Mouse (Mus musculus) hindbrain, postnatal 0 days (tissue): Measurements from ENCODE around the gene Gm20388. TPM values are rescaled to one million over a fixed set of nuclear protein-coding genes. Genes with fewer than 3 reads are reported as not detected.
A peak's percentile ranks its signal among the peaks of the same experiment; 100 is the strongest.

ENCODE experiments used
- ATAC-seq: fragments of 200-750 bp; cut with Nextera tagmentation; 2 replicates; pipeline ENCODE4 v1.8.0; 2017; ENCODE audit warnings: mild to moderate bottlenecking, moderate TSS enrichment, moderate library complexity
- DNase-seq: peaks from one replicate; pipeline ENCODE4 v3.0.0-alpha.2; 2015; ENCODE audit warnings: low spot score
- H3K27ac ChIP-seq: fragments of 300-500 bp; sonication (generic); 2 replicates; pipeline ENCODE4 v1.5.1; 2014; ENCODE audit warnings: mild to moderate bottlenecking
- H3K27me3 ChIP-seq: fragments of 300-500 bp; sonication (generic); 2 replicates; pipeline ENCODE4 v1.6.1; 2014; ENCODE audit warnings: low read length, mixed read lengths; ENCODE audit not compliant: insufficient read depth
- H3K36me3 ChIP-seq: fragments of 300-500 bp; sonication (generic); 2 replicates; pipeline ENCODE4 v1.6.1; 2014; ENCODE audit warnings: low read length, mixed read lengths; ENCODE audit not compliant: insufficient read depth
- H3K4me1 ChIP-seq: fragments of 300-500 bp; sonication (generic); 2 replicates; pipeline ENCODE4 v1.6.1; 2014; ENCODE audit warnings: antibody characterized with exemption, low read length, mixed read lengths; ENCODE audit not compliant: insufficient read depth
- H3K4me2 ChIP-seq: fragments of 300-500 bp; sonication (generic); 2 replicates; pipeline ENCODE4 v1.6.1; 2014; ENCODE audit warnings: low read depth, mild to moderate bottlenecking, low read length, moderate library complexity, mixed read lengths
- H3K4me3 ChIP-seq: fragments of 300-500 bp; sonication (generic); 2 replicates; pipeline ENCODE4 v1.5.1; 2014; ENCODE audit warnings: low read length
- H3K9ac ChIP-seq: fragments of 300-500 bp; sonication (generic); replicated peaks from 2 replicates; pipeline ENCODE4 v1.6.1; 2014; ENCODE audit warnings: mild to moderate bottlenecking, low read length, moderate library complexity, mixed read lengths
- H3K9me3 ChIP-seq: fragments of 300-500 bp; sonication (generic); 2 replicates; pipeline ENCODE4 v1.6.1; 2016; ENCODE audit warnings: low read length, mixed read lengths
- CTCF ChIP-seq: IDR thresholded peaks from 2 replicates; pipeline ENCODE4 v1.5.1; 2016; ENCODE audit warnings: antibody characterized with exemption, control low read depth, low read depth
- WGBS: fragments of 180-500 bp; shearing (Covaris S2); extraction: QIAGEN DNeasy Blood & Tissue Kit; methylation state at CpG from one replicate; pipeline ENCODE4 v1.1.7; 2014; 5-methylcytosine and 5-hydroxymethylcytosine counted together
- polyA plus RNA-seq: library from polyadenylated mRNA; unstranded; fragments of >200 nt; fragmentation: Nextera tagmentation; extraction: Ambion mirVana; gene quantifications from 2 replicates; pipeline ENCODE4 v1.2.1, GENCODE M21; 2015
- total RNA-seq: library from RNA; depleted of rRNA; stranded (reverse); fragments of >200 nt; gene quantifications from 2 replicates; pipeline ENCODE4 v1.2.3, GENCODE M21; 2014

The Gm20388 gene
- total and polyA plus RNA-seq, 2 experiments from 2014 or later, result 71.3 TPM; not detected in 1

DNA sequence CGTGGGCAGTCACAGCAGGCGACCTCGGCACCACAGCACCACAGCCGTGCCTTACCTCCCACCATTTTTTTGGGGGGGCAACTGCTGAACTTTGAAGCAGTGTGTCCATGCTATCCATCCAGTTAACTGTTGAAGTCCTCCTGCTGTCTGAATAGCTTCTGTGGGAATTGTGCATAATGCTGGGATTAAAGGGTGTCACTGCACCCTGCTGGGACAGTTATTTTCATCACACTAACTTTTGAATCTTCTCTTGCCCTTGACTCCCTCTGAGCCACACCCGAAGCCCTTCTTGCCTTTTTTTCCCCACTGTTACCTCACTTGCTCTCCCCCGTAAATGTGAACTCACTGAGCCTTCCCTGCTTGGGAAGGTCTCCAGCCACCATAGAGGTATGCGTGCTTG is 27.8 kb downstream of the Gm20388 start:
- TF ChIP-seq CTCF, result no peak
- DNase-seq, result no peak
- Histone ChIP-seq H3K9ac (no peak overlapping the region), H3K36me3 (peaks cover 23% of the 10 kb centered on the region), H3K4me2 (no peak overlapping the region), H3K27ac (no peak overlapping the region), H3K4me1 (no peaks in the 10 kb centered on the region), H3K9me3 (no peaks in the 10 kb centered on the region), H3K4me3 (no peak overlapping the region), H3K27me3 (no peaks in the 10 kb centered on the region)
- ATAC-seq, result no peak
- WGBS, result 78% methylated on average over 7 of the region's 7 CpGs

DNA sequence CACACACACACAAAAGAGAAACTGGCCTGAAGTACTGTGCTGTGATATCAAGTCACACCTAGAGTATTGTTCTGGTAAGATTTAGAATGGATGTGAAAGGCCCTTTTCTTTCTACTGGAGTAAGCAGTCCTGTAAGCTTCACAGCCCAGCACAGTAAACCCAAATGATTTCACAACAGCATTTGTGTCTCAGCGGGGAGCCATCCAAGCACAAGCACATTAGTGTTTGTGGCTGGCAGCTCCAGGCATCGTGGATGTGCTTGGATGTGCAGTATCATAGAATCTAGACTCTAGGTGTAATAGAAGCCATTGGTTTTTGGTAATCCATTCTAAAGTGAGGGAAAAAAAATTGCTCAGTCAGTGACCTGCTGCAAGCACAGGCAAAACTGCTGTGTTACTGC is 28.7 kb downstream of the Gm20388 start:
- no peak for TF ChIP-seq CTCF
- H3K36me3 ChIP-seq, result peaks cover 23% of the 10 kb centered on the region

DNA sequence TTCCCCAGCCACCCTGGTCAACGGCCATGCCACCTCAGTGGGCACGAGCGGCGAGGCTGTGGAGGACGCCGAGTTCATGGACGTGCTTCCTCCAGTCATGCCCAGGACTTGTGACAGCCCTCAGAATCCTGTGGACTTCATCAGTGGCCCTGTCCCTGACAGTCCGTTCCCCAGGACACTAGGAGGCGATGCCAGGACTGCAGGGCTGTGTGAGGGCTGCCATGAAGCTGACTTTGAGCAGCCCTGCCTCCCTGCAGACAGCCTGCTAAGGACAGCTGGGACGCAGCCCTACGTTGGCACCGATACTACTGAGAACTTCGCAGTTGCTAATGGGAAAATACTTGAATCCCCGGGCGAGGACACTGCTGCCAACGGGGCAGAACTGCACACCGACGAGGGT is 30.8 kb downstream of the Gm20388 start:
- WGBS, result 76% methylated on average over 18 of the region's 18 CpGs
- Histone ChIP-seq H3K27me3 (no peaks in the 10 kb centered on the region), H3K4me2 (no peak overlapping the region), H3K9ac (no peak overlapping the region), H3K9me3 (no peaks in the 10 kb centered on the region), H3K4me1 (no peaks in the 10 kb centered on the region), H3K36me3 (peaks cover 23% of the 10 kb centered on the region), H3K4me3 (no peak overlapping the region), H3K27ac (no peak overlapping the region)
- TF ChIP-seq CTCF, result no peak
- ATAC-seq (peak; percentile 27; the same call in 1 of the 2 replicates), DNase-seq (peak; percentile 37)

More for the DNA sequence above, 28.7 kb downstream of the Gm20388 start:
- no peak for ATAC-seq
- Histone ChIP-seq H3K4me2 (no peak overlapping the region), H3K9ac (no peak overlapping the region), H3K4me3 (no peak overlapping the region), H3K9me3 (no peaks in the 10 kb centered on the region), H3K27ac (no peak overlapping the region; the same call in 1 of the 2 replicates), H3K4me1 (no peaks in the 10 kb centered on the region), H3K27me3 (no peaks in the 10 kb centered on the region)
- 62% methylated on average over 2 of the region's 2 CpGs for WGBS
- peak; percentile 54 for DNase-seq

DNA sequence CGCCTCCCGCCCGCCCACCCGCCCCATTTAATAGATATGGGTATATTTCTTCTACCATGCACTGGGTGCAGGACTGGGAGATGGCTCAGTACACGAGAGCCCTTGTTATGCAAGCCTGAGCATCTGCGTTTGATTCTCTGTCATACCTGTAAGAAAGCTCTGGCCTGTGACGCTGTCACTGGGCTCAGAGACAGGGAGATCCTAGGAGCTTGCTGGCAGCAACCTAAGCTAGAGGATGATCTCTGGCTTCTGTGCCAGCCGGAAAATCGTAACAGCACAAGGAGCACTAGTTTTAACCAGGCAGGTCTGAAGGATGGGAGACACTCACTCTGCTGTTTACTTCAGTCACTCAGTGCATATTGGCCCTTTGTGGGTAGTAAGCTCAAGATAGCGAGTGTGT is 33.0 kb downstream of the Gm20388 start:
- Histone ChIP-seq H3K4me3 (no peak overlapping the region), H3K36me3 (peaks cover 19% of the 10 kb centered on the region), H3K27ac (no peak overlapping the region), H3K4me2 (no peak overlapping the region), H3K4me1 (no peaks in the 10 kb centered on the region), H3K27me3 (no peaks in the 10 kb centered on the region), H3K9me3 (no peaks in the 10 kb centered on the region), H3K9ac (no peak overlapping the region)
- TF ChIP-seq CTCF, result no peak
- 90% methylated on average over 10 of the region's 10 CpGs for WGBS
- ATAC-seq, result no peak
- no peak for DNase-seq

DNA sequence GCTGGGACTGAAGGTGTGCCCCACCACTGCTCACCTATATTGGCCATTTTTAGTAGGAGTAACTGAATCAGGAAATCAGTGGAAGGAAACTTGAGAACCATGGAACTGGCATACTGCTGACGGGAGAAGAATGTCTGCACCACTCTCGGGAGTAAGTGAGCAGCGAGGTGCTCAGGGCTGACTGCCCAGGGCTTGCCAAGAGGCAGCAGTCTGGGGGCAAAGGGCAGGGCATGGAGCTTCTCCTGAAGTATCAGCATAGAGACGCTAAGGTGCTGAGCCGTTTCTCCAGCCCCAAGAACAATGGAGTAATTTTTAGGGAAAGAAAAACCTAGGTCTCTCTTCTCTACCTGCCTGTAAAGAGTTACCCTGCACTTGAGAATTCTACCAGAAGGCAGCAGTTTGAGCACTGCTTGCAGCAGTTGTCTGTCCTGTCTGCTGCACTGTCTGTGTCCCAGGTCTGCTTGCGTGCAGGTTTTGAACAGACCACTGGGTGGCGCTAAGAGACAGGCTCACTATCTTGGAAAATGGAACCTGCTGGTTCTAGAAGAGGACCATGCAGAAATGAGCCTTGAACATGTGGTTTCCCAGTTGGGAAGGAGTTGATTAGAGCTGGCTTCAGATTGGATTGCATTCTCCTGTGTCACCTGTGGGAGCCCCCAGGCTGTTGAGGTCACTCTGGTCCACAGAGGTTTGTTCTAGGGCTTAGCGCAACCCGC is 33.6 kb downstream of the Gm20388 start:
- WGBS, result 57% methylated on average over 9 of the region's 9 CpGs

DNA sequence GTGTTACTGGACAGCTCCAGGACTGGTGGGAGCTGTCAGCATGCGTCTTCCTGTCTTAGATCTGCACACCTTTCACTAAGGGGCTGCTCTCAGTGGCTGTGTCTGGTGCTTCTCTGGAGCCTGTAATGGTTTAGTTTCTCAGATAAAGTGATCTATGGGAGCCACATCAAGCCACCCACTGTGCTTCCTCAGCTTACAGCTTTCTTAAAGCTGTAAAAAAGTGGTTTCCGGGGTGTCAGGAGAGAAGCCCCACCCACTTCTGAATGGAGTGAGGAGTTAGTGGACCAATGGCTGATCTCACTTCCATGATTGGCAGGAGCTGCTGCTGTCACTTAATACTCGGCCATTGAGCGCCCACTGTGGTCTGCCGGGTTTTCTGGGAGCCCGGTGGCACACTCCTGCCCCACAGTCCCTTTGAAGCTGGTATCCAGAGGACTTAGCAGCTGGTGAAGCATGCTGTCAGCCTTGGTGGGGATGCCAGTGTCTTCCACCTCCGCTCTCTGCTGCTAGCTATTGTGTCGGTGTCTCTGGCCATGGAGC is 35.8 kb downstream of the Gm20388 start:
- Histone ChIP-seq H3K27ac (no peak overlapping the region), H3K36me3 (peaks cover 31% of the 10 kb centered on the region), H3K27me3 (no peaks in the 10 kb centered on the region), H3K4me3 (no peak overlapping the region), H3K4me2 (no peak overlapping the region), H3K9me3 (no peaks in the 10 kb centered on the region), H3K9ac (no peak overlapping the region), H3K4me1 (no peaks in the 10 kb centered on the region)
- ATAC-seq (no peak), DNase-seq (no peak)
- 70% methylated on average over 8 of the region's 8 CpGs for WGBS
- TF ChIP-seq CTCF, result no peak

More for the DNA sequence above, 33.6 kb downstream of the Gm20388 start:
- Histone ChIP-seq H3K4me1 (no peaks in the 10 kb centered on the region), H3K4me2 (no peak overlapping the region), H3K9me3 (no peaks in the 10 kb centered on the region), H3K36me3 (peaks cover 19% of the 10 kb centered on the region), H3K27ac (no peak overlapping the region), H3K27me3 (no peaks in the 10 kb centered on the region), H3K9ac (no peak overlapping the region), H3K4me3 (no peak overlapping the region)
- peak; percentile 96 for TF ChIP-seq CTCF
- peak; percentile 86 for DNase-seq
- peak; percentile 53 for ATAC-seq

DNA sequence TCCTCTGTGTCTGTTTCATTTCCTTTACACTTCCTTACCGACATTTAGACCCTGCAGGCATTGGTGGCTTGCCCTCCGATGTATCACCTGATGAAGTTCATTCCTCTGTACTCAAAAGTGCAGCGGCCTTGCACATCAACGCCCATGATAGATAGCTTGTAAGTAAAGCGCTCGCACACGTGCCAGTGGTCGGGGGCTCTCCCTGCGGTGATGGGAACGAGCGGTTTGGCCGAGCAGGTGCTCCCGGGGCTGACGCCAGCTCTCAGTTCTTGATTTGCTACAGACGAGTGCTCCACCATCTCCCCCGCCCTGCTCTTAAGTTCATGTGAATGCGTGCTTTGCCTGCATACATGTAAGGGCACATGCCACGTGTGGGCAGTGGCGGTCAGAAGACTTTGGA is 37.0 kb downstream of the Gm20388 start:
- Histone ChIP-seq H3K9ac (no peak overlapping the region), H3K4me3 (no peak overlapping the region), H3K27ac (no peak overlapping the region), H3K4me2 (no peak overlapping the region), H3K36me3 (peaks cover 29% of the 10 kb centered on the region), H3K9me3 (no peaks in the 10 kb centered on the region), H3K27me3 (no peaks in the 10 kb centered on the region), H3K4me1 (no peaks in the 10 kb centered on the region)
- ATAC-seq (no peak), DNase-seq (no peak)
- no peak for TF ChIP-seq CTCF
- 70% methylated on average over 19 of the region's 19 CpGs for WGBS
